Mouse (Mus musculus): ENCODE measurements around the gene Krtap19-5. TPM values are rescaled to one million over a fixed set of nuclear protein-coding genes. Genes with fewer than 3 reads are reported as not detected.

The Krtap19-5 gene
- total and polyA plus RNA-seq, 2 experiments from 2014 or later, result not detected

- WGBS, result 92% methylated on average over 3 of the region's 3 CpGs
- no peak within 1 kb of the TSS for H3K27ac ChIP-seq
- DNase-seq (ENCODE audit: low spot score), result no peak
- no peaks in the 10 kb centered on the region for H3K4me1 ChIP-seq (ENCODE audit: insufficient read depth, low read length)
- H3K4me2 ChIP-seq (ENCODE audit: low read depth, low read length), result no peak within 1 kb of the TSS
- no peak for TF ChIP-seq CTCF (IDR thresholded peaks at IDR 0.05; ENCODE audit: low read depth)
- no peaks in the 10 kb centered on the region for H3K36me3 ChIP-seq (ENCODE audit: insufficient read depth, low read length)
- no peak within 1 kb of the TSS for H3K9ac ChIP-seq (replicated peaks; ENCODE audit: low read length)
- no peaks in the 10 kb centered on the region for H3K27me3 ChIP-seq (ENCODE audit: insufficient read depth, low read length)
- no peak for ATAC-seq
- no peak within 1 kb of the TSS for H3K4me3 ChIP-seq (ENCODE audit: low read length)
- H3K9me3 ChIP-seq (ENCODE audit: low read length), result no peaks in the 10 kb centered on the region
Observed at GRCm38 (mm10) chr16:88874169-88874568, 22.1 kb downstream of the Krtap19-5 start, which contains the start of gene Krtap19-2. Gene Krtap19-2, minus strand, starts transcription at chr16:88874269.

DNA sequence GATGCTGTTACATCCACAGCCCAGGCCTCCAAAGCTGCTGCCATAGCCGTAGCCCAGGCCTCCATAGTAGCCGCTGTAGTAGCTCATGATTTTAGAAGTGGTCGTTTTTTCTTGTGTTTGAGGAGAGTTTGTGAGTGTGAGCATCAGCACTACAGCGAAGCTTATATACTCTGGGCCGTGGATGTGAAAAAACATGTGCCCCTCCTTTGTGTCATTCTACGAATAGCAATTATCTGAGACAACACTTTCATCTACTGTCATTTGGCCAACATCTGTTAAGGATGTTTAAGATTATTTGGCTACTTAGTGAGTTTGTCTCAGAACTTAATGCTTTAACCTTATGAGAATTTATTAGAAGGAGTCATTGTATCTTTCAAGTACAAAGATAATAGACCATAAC, 26.9 kb downstream of the Krtap19-5 start, which contains the start of gene Krtap19-1:
Gene Krtap19-1 (minus strand): TSS at position 101 of the 400 bp plus-strand sequence.
- WGBS, result 89% methylated on average over 6 of the region's 6 CpGs
- Histone ChIP-seq H3K9me3 (ENCODE audit: low read length) (no peaks in the 10 kb centered on the region), H3K4me2 (ENCODE audit: low read depth, low read length) (no peak within 1 kb of the TSS), H3K4me3 (ENCODE audit: low read length) (no peak within 1 kb of the TSS), H3K27ac (no peak within 1 kb of the TSS), H3K9ac (replicated peaks; ENCODE audit: low read length) (no peak within 1 kb of the TSS), H3K4me1 (ENCODE audit: insufficient read depth, low read length) (no peaks in the 10 kb centered on the region), H3K36me3 (ENCODE audit: insufficient read depth, low read length) (no peaks in the 10 kb centered on the region), H3K27me3 (ENCODE audit: insufficient read depth, low read length) (no peaks in the 10 kb centered on the region)
- ATAC-seq, result no peak
- no peak for TF ChIP-seq CTCF (IDR thresholded peaks at IDR 0.05; ENCODE audit: low read depth)
- DNase-seq (ENCODE audit: low spot score), result no peak

- H3K9ac ChIP-seq (replicated peaks; ENCODE audit: low read length), result no peak overlapping the region
- no peaks in the 10 kb centered on the region for H3K36me3 ChIP-seq (ENCODE audit: insufficient read depth, low read length)
- no peaks in the 10 kb centered on the region for H3K27me3 ChIP-seq (ENCODE audit: insufficient read depth, low read length)
- 88% methylated on average over 4 of the region's 4 CpGs for WGBS
- ATAC-seq, result no peak
- DNase-seq (ENCODE audit: low spot score), result no peak
- no peak overlapping the region for H3K4me3 ChIP-seq (ENCODE audit: low read length)
- no peak for TF ChIP-seq CTCF (IDR thresholded peaks at IDR 0.05; ENCODE audit: low read depth)
- no peak overlapping the region for H3K27ac ChIP-seq
- H3K9me3 ChIP-seq (ENCODE audit: low read length), result no peaks in the 10 kb centered on the region
- H3K4me2 ChIP-seq (ENCODE audit: low read depth, low read length), result no peak overlapping the region
- no peaks in the 10 kb centered on the region for H3K4me1 ChIP-seq (ENCODE audit: insufficient read depth, low read length)
Observed at GRCm38 (mm10) chr16:88864887-88865407, 31.3 kb downstream of the Krtap19-5 start.

DNA sequence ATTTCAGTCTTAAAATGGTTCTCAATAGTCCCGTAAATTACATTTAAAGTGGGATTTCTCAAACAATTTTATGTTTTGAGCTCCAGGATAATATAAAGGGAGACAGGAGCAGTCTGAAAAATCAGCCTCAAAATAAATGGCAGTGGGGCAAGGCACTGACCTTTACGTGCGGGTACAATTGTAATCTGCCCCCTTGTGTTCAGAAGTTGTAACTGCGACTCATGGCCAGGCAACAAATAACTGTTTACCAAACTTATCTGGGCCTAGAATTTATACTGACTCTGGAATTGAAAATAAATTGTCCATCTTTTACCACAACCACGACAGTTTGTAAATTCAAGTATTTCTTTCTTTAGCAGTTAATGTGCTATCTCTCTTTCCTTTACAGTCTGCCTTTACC, 44.8 kb downstream of the Krtap19-5 start:
- H3K9me3 ChIP-seq (ENCODE audit: low read length), result no peaks in the 10 kb centered on the region
- ATAC-seq (no peak), DNase-seq (ENCODE audit: low spot score) (peak; percentile 56)
- H3K36me3 ChIP-seq (ENCODE audit: insufficient read depth, low read length), result no peaks in the 10 kb centered on the region
- H3K4me1 ChIP-seq (ENCODE audit: insufficient read depth, low read length), result no peaks in the 10 kb centered on the region
- WGBS, result 16% methylated on average over 5 of the region's 5 CpGs
- H3K4me3 ChIP-seq (ENCODE audit: low read length), result no peak overlapping the region
- no peaks in the 10 kb centered on the region for H3K27me3 ChIP-seq (ENCODE audit: insufficient read depth, low read length)
- no peak overlapping the region for H3K9ac ChIP-seq (replicated peaks; ENCODE audit: low read length)
- H3K4me2 ChIP-seq (ENCODE audit: low read depth, low read length), result no peak overlapping the region
- peak; percentile 71 for TF ChIP-seq CTCF (IDR thresholded peaks at IDR 0.05; ENCODE audit: low read depth)
- no peak overlapping the region for H3K27ac ChIP-seq

GRCm38 (mm10) chr16:88848558-88848957, 47.7 kb downstream of the Krtap19-5 start:
- Histone ChIP-seq H3K27me3 (ENCODE audit: insufficient read depth, low read length) (no peaks in the 10 kb centered on the region), H3K36me3 (ENCODE audit: insufficient read depth, low read length) (no peaks in the 10 kb centered on the region), H3K4me2 (ENCODE audit: low read depth, low read length) (no peak overlapping the region), H3K9ac (replicated peaks; ENCODE audit: low read length) (no peak overlapping the region), H3K9me3 (ENCODE audit: low read length) (no peaks in the 10 kb centered on the region), H3K4me1 (ENCODE audit: insufficient read depth, low read length) (no peaks in the 10 kb centered on the region), H3K4me3 (ENCODE audit: low read length) (no peak overlapping the region), H3K27ac (no peak overlapping the region)
- WGBS, result 85% methylated on average over 4 of the region's 4 CpGs
- DNase-seq (ENCODE audit: low spot score), result no peak
- no peak for TF ChIP-seq CTCF (IDR thresholded peaks at IDR 0.05; ENCODE audit: low read depth)
- ATAC-seq, result no peak

DNA sequence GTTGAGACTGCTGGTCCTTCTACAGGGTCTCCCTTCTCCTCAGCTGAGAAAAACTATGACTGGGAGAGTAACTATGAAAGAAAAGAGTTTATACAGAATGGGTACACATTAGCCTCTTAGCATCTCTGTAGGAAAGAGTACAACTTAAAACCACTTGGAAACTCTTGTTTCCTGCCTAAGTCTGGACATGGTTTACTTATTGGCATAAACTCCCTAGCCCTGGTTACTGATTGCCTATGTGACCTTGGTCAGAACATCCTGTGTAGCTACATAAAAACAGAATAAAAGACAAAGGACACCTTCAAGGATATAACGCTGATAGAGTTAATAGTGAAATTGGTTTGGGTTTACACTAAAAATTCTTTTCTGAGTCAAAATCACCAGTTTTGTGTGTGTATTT, 48.9 kb downstream of the Krtap19-5 start:
- H3K27ac ChIP-seq, result no peak overlapping the region

More for the DNA sequence above, 48.9 kb downstream of the Krtap19-5 start:
- ATAC-seq, result no peak
- no peaks in the 10 kb centered on the region for H3K27me3 ChIP-seq (ENCODE audit: insufficient read depth, low read length)
- H3K9me3 ChIP-seq (ENCODE audit: low read length), result no peaks in the 10 kb centered on the region
- no peak for TF ChIP-seq CTCF (IDR thresholded peaks at IDR 0.05; ENCODE audit: low read depth)
- H3K9ac ChIP-seq (replicated peaks; ENCODE audit: low read length), result no peak overlapping the region
- WGBS, result 95% methylated on average over 1 of the region's 1 CpGs
- DNase-seq (ENCODE audit: low spot score), result no peak
- H3K4me3 ChIP-seq (ENCODE audit: low read length), result no peak overlapping the region
- H3K4me1 ChIP-seq (ENCODE audit: insufficient read depth, low read length), result no peaks in the 10 kb centered on the region
- H3K4me2 ChIP-seq (ENCODE audit: low read depth, low read length), result no peak overlapping the region
- no peaks in the 10 kb centered on the region for H3K36me3 ChIP-seq (ENCODE audit: insufficient read depth, low read length)

Other genes with a start within 250 kb of the Krtap19-5 start
- not detected in 2 replicates for gene Krtap26-1, start 248.7 kb downstream of the Krtap19-5 start, total RNA-seq (2014; rRNA removed)
- not detected in 2 replicates for gene Krtap26-1, start 248.7 kb downstream of the Krtap19-5 start, polyA plus RNA-seq (2015; fragmentation: Nextera tagmentation; extraction: Ambion mirVana)
- not detected in 2 replicates for gene Krtap27-1, start 224.8 kb downstream of the Krtap19-5 start, total RNA-seq (2014; rRNA removed)
- gene Krtap27-1, start 224.8 kb downstream of the Krtap19-5 start, polyA plus RNA-seq (2015; fragmentation: Nextera tagmentation; extraction: Ambion mirVana), result not detected in 2 replicates
- gene 2310061N02Rik, start 188.5 kb downstream of the Krtap19-5 start, total RNA-seq (2014; rRNA removed), result not detected in 2 replicates
- gene 2310061N02Rik, start 188.5 kb downstream of the Krtap19-5 start, polyA plus RNA-seq (2015; fragmentation: Nextera tagmentation; extraction: Ambion mirVana), result not detected in 2 replicates
- not detected in 2 replicates for gene Krtap13-1, start 167.6 kb downstream of the Krtap19-5 start, total RNA-seq (2014; rRNA removed)
- gene Krtap13-1, start 167.6 kb downstream of the Krtap19-5 start, polyA plus RNA-seq (2015; fragmentation: Nextera tagmentation; extraction: Ambion mirVana), result not detected in 2 replicates
- not detected in 2 replicates for gene Krtap13, start 144.8 kb downstream of the Krtap19-5 start, total RNA-seq (2014; rRNA removed)
- gene Krtap13, start 144.8 kb downstream of the Krtap19-5 start, polyA plus RNA-seq (2015; fragmentation: Nextera tagmentation; extraction: Ambion mirVana), result not detected in 2 replicates
- gene 2310034C09Rik, start 137.6 kb downstream of the Krtap19-5 start, total RNA-seq (2014; rRNA removed), result not detected in 2 replicates
- not detected in 2 replicates for gene 2310034C09Rik, start 137.6 kb downstream of the Krtap19-5 start, polyA plus RNA-seq (2015; fragmentation: Nextera tagmentation; extraction: Ambion mirVana)
- gene 2310057N15Rik, start 122.3 kb downstream of the Krtap19-5 start, total RNA-seq (2014; rRNA removed), result not detected in 2 replicates
- not detected in 2 replicates for gene 2310057N15Rik, start 122.3 kb downstream of the Krtap19-5 start, polyA plus RNA-seq (2015; fragmentation: Nextera tagmentation; extraction: Ambion mirVana)
- gene Gm5965, start 118.6 kb downstream of the Krtap19-5 start, total RNA-seq (2014; rRNA removed), result not detected in 2 replicates
- gene Gm5965, start 118.6 kb downstream of the Krtap19-5 start, polyA plus RNA-seq (2015; fragmentation: Nextera tagmentation; extraction: Ambion mirVana), result not detected in 2 replicates
- gene Gm20741, start 84.2 kb downstream of the Krtap19-5 start, total RNA-seq (2014; rRNA removed), result not detected in 2 replicates
- not detected in 2 replicates for gene Gm20741, start 84.2 kb downstream of the Krtap19-5 start, polyA plus RNA-seq (2015; fragmentation: Nextera tagmentation; extraction: Ambion mirVana)
- not detected in 2 replicates for gene Krtap15, start 76.2 kb downstream of the Krtap19-5 start, total RNA-seq (2014; rRNA removed)
- not detected in 2 replicates for gene Krtap15, start 76.2 kb downstream of the Krtap19-5 start, polyA plus RNA-seq (2015; fragmentation: Nextera tagmentation; extraction: Ambion mirVana)
- not detected in 2 replicates for gene Krtap14, start 70.3 kb downstream of the Krtap19-5 start, total RNA-seq (2014; rRNA removed)
- not detected in 2 replicates for gene Krtap14, start 70.3 kb downstream of the Krtap19-5 start, polyA plus RNA-seq (2015; fragmentation: Nextera tagmentation; extraction: Ambion mirVana)
- gene Krtap19-1, start 27.0 kb downstream of the Krtap19-5 start, total RNA-seq (2014; rRNA removed), result not detected in 2 replicates
- gene Krtap19-1, start 27.0 kb downstream of the Krtap19-5 start, polyA plus RNA-seq (2015; fragmentation: Nextera tagmentation; extraction: Ambion mirVana), result not detected in 2 replicates
- gene Krtap19-2, start 22.2 kb downstream of the Krtap19-5 start, total RNA-seq (2014; rRNA removed), result not detected in 2 replicates
- not detected in 2 replicates for gene Krtap19-2, start 22.2 kb downstream of the Krtap19-5 start, polyA plus RNA-seq (2015; fragmentation: Nextera tagmentation; extraction: Ambion mirVana)
- not detected in 2 replicates for gene Krtap19-3, start 18.4 kb downstream of the Krtap19-5 start, total RNA-seq (2014; rRNA removed)
- gene Krtap19-3, start 18.4 kb downstream of the Krtap19-5 start, polyA plus RNA-seq (2015; fragmentation: Nextera tagmentation; extraction: Ambion mirVana), result not detected in 2 replicates
- gene Krtap19-4, start 11.4 kb downstream of the Krtap19-5 start, total RNA-seq (2014; rRNA removed), result not detected in 2 replicates
- gene Krtap19-4, start 11.4 kb downstream of the Krtap19-5 start, polyA plus RNA-seq (2015; fragmentation: Nextera tagmentation; extraction: Ambion mirVana), result not detected in 2 replicates
- not detected in 2 replicates for gene Krtap19-9b, start 35.8 kb upstream of the Krtap19-5 start, total RNA-seq (2014; rRNA removed)
- gene Krtap19-9b, start 35.8 kb upstream of the Krtap19-5 start, polyA plus RNA-seq (2015; fragmentation: Nextera tagmentation; extraction: Ambion mirVana), result not detected in 2 replicates
- not detected in 2 replicates for gene Krtap16-3, start 66.4 kb upstream of the Krtap19-5 start, total RNA-seq (2014; rRNA removed)
- gene Krtap16-3, start 66.4 kb upstream of the Krtap19-5 start, polyA plus RNA-seq (2015; fragmentation: Nextera tagmentation; extraction: Ambion mirVana), result not detected in 2 replicates
- not detected in 2 replicates for gene Krtap22-2, start 114.3 kb upstream of the Krtap19-5 start, total RNA-seq (2014; rRNA removed)
- gene Krtap22-2, start 114.3 kb upstream of the Krtap19-5 start, polyA plus RNA-seq (2015; fragmentation: Nextera tagmentation; extraction: Ambion mirVana), result not detected in 2 replicates
- gene Gm10229, start 118.8 kb upstream of the Krtap19-5 start, total RNA-seq (2014; rRNA removed), result not detected in 2 replicates
- not detected in 2 replicates for gene Gm10229, start 118.8 kb upstream of the Krtap19-5 start, polyA plus RNA-seq (2015; fragmentation: Nextera tagmentation; extraction: Ambion mirVana)
- not detected in 2 replicates for gene Krtap6-1, start 135.2 kb upstream of the Krtap19-5 start, total RNA-seq (2014; rRNA removed)
- gene Krtap6-1, start 135.2 kb upstream of the Krtap19-5 start, polyA plus RNA-seq (2015; fragmentation: Nextera tagmentation; extraction: Ambion mirVana), result not detected in 2 replicates
- not detected in 2 replicates for gene Gm10228, start 145.0 kb upstream of the Krtap19-5 start, total RNA-seq (2014; rRNA removed)
- not detected in 2 replicates for gene Gm10228, start 145.0 kb upstream of the Krtap19-5 start, polyA plus RNA-seq (2015; fragmentation: Nextera tagmentation; extraction: Ambion mirVana)
- gene Krtap6-5, start 151.4 kb upstream of the Krtap19-5 start, total RNA-seq (2014; rRNA removed), result not detected in 2 replicates
- not detected in 2 replicates for gene Krtap6-5, start 151.4 kb upstream of the Krtap19-5 start, polyA plus RNA-seq (2015; fragmentation: Nextera tagmentation; extraction: Ambion mirVana)
- not detected in 2 replicates for gene 1110025L11Rik, start 167.5 kb upstream of the Krtap19-5 start, total RNA-seq (2014; rRNA removed)
- not detected in 2 replicates for gene 1110025L11Rik, start 167.5 kb upstream of the Krtap19-5 start, polyA plus RNA-seq (2015; fragmentation: Nextera tagmentation; extraction: Ambion mirVana)
- not detected in 2 replicates for gene Krtap6-3, start 187.6 kb upstream of the Krtap19-5 start, total RNA-seq (2014; rRNA removed)
- not detected in 2 replicates for gene Krtap6-3, start 187.6 kb upstream of the Krtap19-5 start, polyA plus RNA-seq (2015; fragmentation: Nextera tagmentation; extraction: Ambion mirVana)
- not detected in 2 replicates for gene Gm6358, start 244.4 kb upstream of the Krtap19-5 start, total RNA-seq (2014; rRNA removed)
- not detected in 2 replicates for gene Gm6358, start 244.4 kb upstream of the Krtap19-5 start, polyA plus RNA-seq (2015; fragmentation: Nextera tagmentation; extraction: Ambion mirVana)

Measured in hindbrain, postnatal 0 days (tissue).